15 mouse cellular contexts compared by ENCODE assay signal in the genomic region with DNA sequence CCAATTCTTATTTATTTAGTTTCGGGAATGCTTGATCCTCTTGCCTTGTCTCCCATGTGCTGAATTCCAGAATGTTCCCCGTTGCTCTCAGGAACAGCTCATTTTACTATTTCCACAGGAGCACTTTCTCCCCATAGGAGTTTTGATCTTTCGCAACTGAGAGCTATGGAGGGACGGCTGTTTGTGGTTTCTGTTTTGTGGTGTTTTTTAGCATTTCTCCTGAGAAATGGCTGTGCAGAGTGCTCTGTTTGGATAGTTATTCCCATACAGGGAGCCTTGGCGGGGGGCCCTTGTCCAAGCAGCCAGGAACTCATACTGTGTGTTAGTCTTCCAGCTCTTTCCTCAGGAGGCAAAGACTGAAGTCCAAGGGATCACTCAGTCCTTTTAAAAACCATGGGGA. TPM values are rescaled to one million over a fixed set of nuclear protein-coding genes. Genes with fewer than 3 reads are reported as not detected.
"Had no signal": no experiment of that assay in that cellular context is flagged by ENCODE, and none has a peak within 500 bp of the region (broad histone marks: within the 10 kb centered on the region; RNA-seq: fewer than 3 reads in every experiment).

No protein-coding gene starts in this region.

- DNase-seq: kidney, adult 18-20 months; kidney, postnatal 25 days; layer of hippocampus, postnatal 36 days; liver, embryonic 13.5 days; lung, adult 2 months; right cerebral cortex, adult 18-20 months; right cerebral cortex, postnatal 14 days; right cerebral cortex, postnatal 4 days had no signal

- H3K27ac ChIP-seq: left cerebral cortex, adult 2 months; liver, embryonic 13.5 days; macrophage; midbrain, embryonic 12.5 days; midbrain, embryonic 15.5 days; neural tube, embryonic 12.5 days; neural tube, embryonic 15.5 days had no signal

- H3K9me3 ChIP-seq: liver, embryonic 13.5 days; midbrain, embryonic 15.5 days; neural tube, embryonic 12.5 days; neural tube, embryonic 15.5 days had no signal

- H3K9ac ChIP-seq: liver, embryonic 13.5 days; midbrain, embryonic 12.5 days; midbrain, embryonic 15.5 days; neural tube, embryonic 12.5 days; neural tube, embryonic 15.5 days had no signal

- H3K36me3 ChIP-seq: liver, embryonic 13.5 days; midbrain, embryonic 12.5 days; midbrain, embryonic 15.5 days; neural tube, embryonic 12.5 days; neural tube, embryonic 15.5 days had no signal

- H3K4me1 ChIP-seq: neural tube, embryonic 12.5 days had no signal

- H3K4me3 ChIP-seq: left cerebral cortex, adult 2 months; liver, embryonic 13.5 days; midbrain, embryonic 12.5 days; midbrain, embryonic 15.5 days; neural tube, embryonic 12.5 days; neural tube, embryonic 15.5 days had no signal

- H3K4me2 ChIP-seq: liver, embryonic 13.5 days; midbrain, embryonic 12.5 days; midbrain, embryonic 15.5 days; neural tube, embryonic 12.5 days; neural tube, embryonic 15.5 days had no signal

- H3K27me3 ChIP-seq: midbrain, embryonic 15.5 days; neural tube, embryonic 12.5 days; neural tube, embryonic 15.5 days had no signal

RNA-seq across cellular contexts. Expression of gene 1500009L16Rik, which starts 5.2 kb away (rescaled TPM):
- polyA plus RNA-seq: liver, adult 2 months; macrophage had no signal
